Mouse (Mus musculus): ENCODE measurements around the gene Gm21028. TPM values are rescaled to one million over a fixed set of nuclear protein-coding genes. Genes with fewer than 3 reads are reported as not detected.
"Not testable (repeated sequence)": the region's sequence is repeated elsewhere in the genome, so short reads cannot be mapped to it uniquely, and the experiment has no call there.

The Gm21028 gene
- total RNA-seq (2014; fragmentation: Nextera tagmentation) = not detected in 2 replicates
- total RNA-seq (2017) = not detected in 2 replicates

GRCm38 (mm10) chr7:42578488-42578887, at the start of gene Gm21028:
Gene Gm21028, minus strand, starts transcription at chr7:42578588.
- ATAC-seq (replicated peaks; ENCODE audit: low FRiP score, low TSS enrichment, poor library complexity, severe bottlenecking) = no peak

- not testable (repeated sequence) for ATAC-seq (replicated peaks; ENCODE audit: low FRiP score, low TSS enrichment, poor library complexity, severe bottlenecking)
These were observed 17.3 kb upstream of the Gm21028 start for GRCm38 (mm10) chr7:42595666-42596065.

- ATAC-seq (replicated peaks; ENCODE audit: low FRiP score, low TSS enrichment, poor library complexity, severe bottlenecking) = not testable (repeated sequence)
These were observed 14.0 kb upstream of the Gm21028 start, which contains the start of gene Zfp977 for GRCm38 (mm10) chr7:42592413-42592812. Gene Zfp977, minus strand, starts transcription at chr7:42592547.

- ATAC-seq (replicated peaks; ENCODE audit: low FRiP score, low TSS enrichment, poor library complexity, severe bottlenecking) = not testable (repeated sequence)
These were observed 12.9 kb upstream of the Gm21028 start for GRCm38 (mm10) chr7:42591311-42591710.

GRCm38 (mm10) chr7:42551766-42552165, 26.6 kb downstream of the Gm21028 start:
- ATAC-seq (replicated peaks; ENCODE audit: low FRiP score, low TSS enrichment, poor library complexity, severe bottlenecking) = no peak

Other genes starting within 250 kb of the Gm21028 start
- gene 4933421I07Rik, start 130.5 kb downstream of the Gm21028 start, total RNA-seq (2014; fragmentation: Nextera tagmentation) = not detected in 2 replicates
- gene 4933421I07Rik, start 130.5 kb downstream of the Gm21028 start, total RNA-seq (2017) = not detected in 2 replicates
- 24.2 and 26.2 TPM in 2 replicates for gene Zfp141, start 72.8 kb downstream of the Gm21028 start, total RNA-seq (2014; fragmentation: Nextera tagmentation)
- 37.6 and 38.8 TPM in 2 replicates for gene Zfp141, start 72.8 kb downstream of the Gm21028 start, total RNA-seq (2017)
- 1.8 and 3.2 TPM in 2 replicates for gene Zfp977, start 14.0 kb upstream of the Gm21028 start, total RNA-seq (2014; fragmentation: Nextera tagmentation)
- 2.1 TPM in 1 of 2 replicates, not detected in the other for gene Zfp977, start 14.0 kb upstream of the Gm21028 start, total RNA-seq (2017)
- 8.8 and 11.2 TPM in 2 replicates for gene Zfp976, start 64.0 kb upstream of the Gm21028 start, total RNA-seq (2014; fragmentation: Nextera tagmentation)
- gene Zfp976, start 64.0 kb upstream of the Gm21028 start, total RNA-seq (2017) = 3.0 and 9.3 TPM in 2 replicates
- gene Zfp975, start 114.2 kb upstream of the Gm21028 start, total RNA-seq (2014; fragmentation: Nextera tagmentation) = 6.7 and 6.9 TPM in 2 replicates
- gene Zfp975, start 114.2 kb upstream of the Gm21028 start, total RNA-seq (2017) = 1.6 and 5.6 TPM in 2 replicates
- not detected in 2 replicates for gene Gm17067, start 148.4 kb upstream of the Gm21028 start, total RNA-seq (2014; fragmentation: Nextera tagmentation)
- not detected in 2 replicates for gene Gm17067, start 148.4 kb upstream of the Gm21028 start, total RNA-seq (2017)
- gene Vmn2r62, start 214.9 kb upstream of the Gm21028 start, total RNA-seq (2014; fragmentation: Nextera tagmentation) = not detected in 2 replicates
- not detected in 2 replicates for gene Vmn2r62, start 214.9 kb upstream of the Gm21028 start, total RNA-seq (2017)

All from megakaryocyte-erythroid progenitor cell, adult 5-6 weeks (primary cell).